Mouse (Mus musculus) testis, adult 2 months (tissue): ENCODE results near the gene Cdc42ep1.

ENCODE experiments used
- CTCF ChIP-seq: fragments of 200-500 bp; IDR thresholded peaks from 2 replicates; pipeline ENCODE4 v1.5.1; 2012; ENCODE audit warnings: low read depth, mild to moderate bottlenecking, inconsistent platforms, low read length, moderate library complexity; ENCODE audit not compliant: control insufficient read depth, insufficient read depth, insufficient replicate concordance
- POLR2A ChIP-seq: fragments of 200-500 bp; IDR thresholded peaks from 2 replicates; pipeline ENCODE4 v1.6.1; 2012; ENCODE audit warnings: low read depth, mild to moderate bottlenecking, inconsistent platforms, low read length, moderate library complexity; ENCODE audit not compliant: control insufficient read depth

- TF ChIP-seq CTCF (no peak), POLR2A (no peak)
Measured at GRCm38 (mm10) chr15:78894726-78895125, 52.3 kb downstream of the Cdc42ep1 start.
